In the genomic region with DNA sequence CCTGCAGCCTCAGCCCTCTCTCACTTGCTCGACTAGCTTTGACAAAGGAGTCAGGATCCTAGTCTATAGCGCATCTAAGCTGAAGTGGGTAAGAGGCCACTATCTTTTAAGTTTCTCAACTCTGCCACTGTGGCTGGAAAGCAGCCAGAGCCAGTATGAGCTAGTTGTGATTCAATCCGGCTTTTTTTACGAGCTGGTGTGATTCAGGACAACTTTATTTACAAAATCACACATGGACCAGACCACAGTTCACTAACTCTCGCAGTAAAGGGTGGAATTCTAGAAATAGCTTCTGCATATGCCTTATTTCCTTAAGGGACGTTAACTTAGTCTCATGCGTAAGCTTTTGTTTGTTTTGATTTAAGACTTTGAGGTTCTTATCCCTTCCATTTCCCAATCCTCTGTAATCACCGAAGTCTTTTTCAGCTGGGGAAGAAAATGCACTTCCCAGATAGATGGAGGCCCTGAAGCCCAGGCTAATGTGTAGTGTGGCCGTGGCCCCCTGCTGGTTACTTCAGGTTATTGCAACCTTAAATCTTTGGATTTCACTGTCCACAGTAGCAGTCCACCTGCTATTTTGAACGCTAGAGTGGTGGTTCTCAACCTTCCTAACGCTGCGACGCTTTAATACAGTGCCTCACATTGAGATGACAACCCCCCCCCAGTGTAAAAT, we compare ENCODE assay signal across 9 mouse cellular contexts. TPM values are rescaled to one million over a fixed set of nuclear protein-coding genes. Genes with fewer than 3 reads are reported as not detected.
DNase-seq lines count a peak whose midpoint lies in the region; ATAC-seq and TF ChIP-seq lines count a peak whose summit lies in the region.
"Had no signal": no experiment of that assay in that cellular context is flagged by ENCODE, and none has a peak within 500 bp of the region (broad histone marks: within the 10 kb centered on the region; RNA-seq: fewer than 3 reads in every experiment).

No protein-coding gene starts in this region.

- no peak overlapping the region for H3K27ac ChIP-seq in limb, embryonic 14.5 days (replicated peaks; ENCODE audit: low read depth, low read length)

- H3K79me2 ChIP-seq in myocyte (ENCODE audit: control insufficient read depth, insufficient read depth), result peaks cover 12% of the 10 kb centered on the region

- no peak overlapping the region for H3K4me3 ChIP-seq in limb, embryonic 14.5 days (replicated peaks; ENCODE audit: low read length)
- H3K4me3 ChIP-seq in myocyte, result peak overlapping the region; percentile 12
- H3K4me3 ChIP-seq: erythroblast, embryonic 14.5 days had no signal

- H3K36me3 ChIP-seq in limb, embryonic 14.5 days (ENCODE audit: control insufficient read depth, insufficient read depth, low read length), result no peaks in the 10 kb centered on the region
- no peaks in the 10 kb centered on the region for H3K36me3 ChIP-seq in myocyte (ENCODE audit: control insufficient read depth, insufficient read depth)

- WGBS in limb, embryonic 14.5 days, result 44% methylated on average over 13 of the region's 13 CpGs

- no peak overlapping the region for H3ac ChIP-seq in myocyte (ENCODE audit: control insufficient read depth, insufficient read length)

- peak; percentile 53 for DNase-seq in urinary bladder, postnatal 14 days (ENCODE audit: low spot score)
- DNase-seq in urinary bladder, adult 2 months (ENCODE audit: low spot score), result no peak
- peak; percentile 63 for DNase-seq in cerebellum, adult 9-10 months
- DNase-seq in frontal cortex, postnatal 36 days (ENCODE audit: low spot score in 2 of 2), result peak; percentile 47 to 75
- peak; percentile 29 for DNase-seq in kidney, adult 18-20 months
- peak; percentile 72 for DNase-seq in limb, embryonic 14.5 days (ENCODE audit: low spot score)
- peak; percentile 56 for DNase-seq in thymus, postnatal 14 days

- no peaks in the 10 kb centered on the region for H3K27me3 ChIP-seq in limb, embryonic 14.5 days (ENCODE audit: control insufficient read depth, insufficient read depth, low read length)
- no peaks in the 10 kb centered on the region for H3K27me3 ChIP-seq in myocyte (ENCODE audit: control insufficient read depth, insufficient read depth, insufficient read length)

- H3K9ac ChIP-seq in limb, embryonic 14.5 days (ENCODE audit: low read depth, low read length, severe bottlenecking), result no peak overlapping the region

- peak; percentile 78; the same call in 1 of the 2 replicates for ATAC-seq in limb, embryonic 14.5 days (ENCODE audit: low FRiP score, low read depth)

- H3K4me1 ChIP-seq in limb, embryonic 14.5 days (ENCODE audit: control insufficient read depth, insufficient read depth, low read length), result no peaks in the 10 kb centered on the region

- no peak overlapping the region for H3K4me2 ChIP-seq in limb, embryonic 14.5 days (replicated peaks; ENCODE audit: low read depth, low read length, severe bottlenecking)
- H3K4me2 ChIP-seq in myocyte (ENCODE audit: low read depth), result peak overlapping the region; percentile 71

- no peaks in the 10 kb centered on the region for H3K9me3 ChIP-seq in limb, embryonic 14.5 days (ENCODE audit: control insufficient read depth, low read length)

- TF ChIP-seq POLR2A in limb, embryonic 14.5 days (IDR thresholded peaks at IDR 0.05; ENCODE audit: borderline replicate concordance, extremely low read depth, insufficient read depth, insufficient read length), result no peak
- TF ChIP-seq POLR2A in myocyte (IDR thresholded peaks at IDR 0.05; ENCODE audit: insufficient read length, low read depth), result no peak

TF ChIP-seq in myocyte, 11 proteins besides CTCF, POLR2A, EP300 and RAD21:
- TF ChIP-seq MAX (IDR thresholded peaks at IDR 0.05; ENCODE audit: low read depth) (no peak), CEBPB (IDR thresholded peaks at IDR 0.05; ENCODE audit: insufficient read depth, poor library complexity, severe bottlenecking) (0 out of 2 replicates have a peak, but pooled peaks have one; percentile 42), POLR2AphosphoS2 (IDR thresholded peaks at IDR 0.05; ENCODE audit: insufficient read length, low read depth) (no peak)

RNA-seq across cellular contexts. Expression of a gene that starts 5.0 kb away (rescaled TPM):
- polyA plus RNA-seq in urinary bladder, adult 2 months (2012; rRNA removed), result 0.26 and 0.34 TPM in 2 replicates
- polyA plus RNA-seq in limb, embryonic 14.5 days (2012; rRNA removed), result 2.7 and 2.9 TPM in 2 replicates
- 5.7 and 7.8 TPM in 2 replicates for polyA plus RNA-seq in limb, embryonic 14.5 days (2014; fragmentation: Nextera tagmentation; extraction: Ambion mirVana)
- polyA plus RNA-seq in myocyte (2012; fragmentation: generic; extraction: Trizol), result 3.5 TPM
- polyA plus RNA-seq: erythroblast, embryonic 14.5 days had no signal
